Mouse (Mus musculus): Measurements from ENCODE around the gene Klc4.
A peak's percentile ranks its signal among the peaks of the same experiment; 100 is the strongest.

Klc4 gene

DNA sequence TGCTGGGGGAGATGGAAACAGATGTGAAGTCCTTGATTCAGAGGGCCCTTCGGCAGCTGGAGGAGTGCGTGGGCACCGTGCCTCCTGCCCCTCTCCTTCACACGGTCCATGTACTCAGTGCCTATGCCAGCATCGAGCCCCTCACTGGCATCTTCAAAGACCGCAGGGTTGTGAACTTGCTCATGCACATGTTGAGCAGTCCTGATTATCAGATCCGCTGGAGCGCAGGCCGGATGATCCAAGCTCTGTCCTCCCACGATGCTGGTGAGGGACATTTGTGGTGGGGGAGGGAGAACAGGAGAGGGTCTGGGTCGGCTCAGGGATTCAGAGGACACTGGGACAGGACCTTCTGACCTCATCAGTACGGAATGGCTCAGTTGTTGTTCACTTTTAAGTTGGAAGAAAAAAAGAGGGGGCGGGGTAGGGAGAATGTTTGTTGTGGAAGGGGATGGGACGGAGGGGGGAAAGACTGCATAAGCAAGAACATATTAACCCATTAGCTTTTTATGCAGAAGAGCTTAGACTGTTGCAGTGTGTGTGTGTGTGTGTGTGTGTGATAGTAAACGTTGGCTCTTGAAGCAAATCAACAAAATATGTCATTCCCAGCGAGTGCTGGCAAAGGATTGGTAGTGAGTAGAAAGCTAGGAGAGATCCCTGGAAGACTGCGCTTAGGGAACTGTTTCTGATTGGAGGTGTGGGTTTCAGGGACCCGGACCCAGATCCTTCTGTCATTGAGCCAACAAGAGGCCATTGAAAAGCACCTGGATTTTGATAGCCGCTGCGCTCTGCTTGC lies 6.1 kb upstream of the Klc4 start:
- no peak for DNase-seq (ENCODE audit: low read depth)

DNA sequence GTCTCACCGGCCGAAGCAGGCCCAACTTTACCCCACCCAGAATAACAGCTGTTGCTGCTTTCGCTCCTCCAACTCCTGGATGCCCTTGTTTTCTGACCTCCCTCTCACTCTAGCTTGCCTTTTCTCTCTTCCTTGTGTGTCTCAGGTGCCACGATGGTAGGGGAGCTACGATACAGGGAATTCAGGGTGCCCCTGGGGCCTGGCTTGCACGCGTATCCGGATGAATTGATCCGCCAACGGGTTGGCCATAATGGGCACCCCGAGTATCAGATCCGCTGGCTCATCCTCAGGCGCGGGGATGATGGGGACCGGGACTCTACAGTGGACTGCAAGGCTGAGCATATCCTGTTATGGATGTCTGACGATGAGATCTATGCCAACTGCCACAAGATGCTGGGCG lies 5.5 kb upstream of the Klc4 start:
- no peak for DNase-seq (ENCODE audit: low read depth)

DNA sequence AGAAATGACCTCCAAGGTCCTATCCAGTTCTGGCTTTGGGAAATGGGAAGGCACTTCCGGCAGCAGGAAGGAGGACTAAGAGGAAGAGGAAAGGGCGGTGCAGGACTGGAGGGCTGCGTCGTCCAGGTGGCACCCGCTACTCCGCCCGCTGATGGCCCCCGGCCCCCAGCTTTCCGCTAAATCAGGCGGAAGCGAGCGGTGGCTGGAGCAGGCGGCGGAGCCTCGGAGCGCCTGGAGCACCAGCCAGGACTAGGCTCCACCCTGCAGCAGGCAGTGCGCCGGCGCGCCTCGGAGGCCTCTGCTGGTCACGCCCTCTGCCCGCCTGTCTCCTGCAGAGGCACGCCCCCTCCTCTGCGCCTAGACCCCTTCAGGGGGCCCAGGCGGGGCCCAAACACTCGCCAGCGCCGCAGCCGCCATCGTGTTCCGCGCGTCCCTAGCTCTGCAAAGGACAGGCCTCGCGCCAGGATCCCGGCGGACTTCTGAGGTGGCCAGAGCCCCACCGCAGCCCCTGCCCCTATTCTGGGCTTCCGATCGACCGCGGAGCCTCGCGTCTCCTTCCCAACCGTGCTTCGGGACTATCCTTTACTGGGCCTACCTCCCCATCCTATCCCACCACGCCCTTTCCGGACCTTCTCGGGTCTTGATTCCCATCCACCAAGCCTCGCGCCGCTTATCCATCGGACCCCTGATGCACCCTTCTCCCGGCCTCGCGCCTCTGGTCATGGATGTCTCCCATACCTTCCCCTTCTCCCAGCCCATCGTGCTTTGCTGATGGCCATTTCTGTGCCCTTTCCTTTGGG lies 4.6 kb upstream of the Klc4 start, which contains the start of gene Cul7:
Gene Cul7 (plus strand): TSS at position 106 of the 800 bp plus-strand sequence.
- DNase-seq (ENCODE audit: low read depth), result peak; percentile 87

DNA sequence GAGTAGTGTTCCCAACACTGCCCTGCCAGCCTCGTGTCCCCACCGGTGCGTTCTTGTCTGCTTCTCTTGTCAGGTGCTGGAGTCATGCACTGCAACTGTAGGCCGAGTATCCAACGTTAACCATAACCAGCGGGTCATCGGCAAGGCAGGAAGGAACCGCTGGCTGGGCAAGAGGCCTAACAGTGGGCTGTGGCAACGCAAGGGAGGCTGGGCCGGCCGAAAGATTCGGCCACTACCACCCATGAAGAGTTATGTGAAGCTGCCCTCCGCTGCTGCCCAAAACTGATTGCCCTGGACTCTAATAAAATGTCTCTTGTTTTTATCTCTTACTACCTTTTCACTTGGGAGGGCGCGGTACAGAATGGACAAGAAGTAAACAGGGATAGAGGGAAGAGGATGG lies 4.0 kb upstream of the Klc4 start:
- DNase-seq (ENCODE audit: low read depth), result no peak

DNA sequence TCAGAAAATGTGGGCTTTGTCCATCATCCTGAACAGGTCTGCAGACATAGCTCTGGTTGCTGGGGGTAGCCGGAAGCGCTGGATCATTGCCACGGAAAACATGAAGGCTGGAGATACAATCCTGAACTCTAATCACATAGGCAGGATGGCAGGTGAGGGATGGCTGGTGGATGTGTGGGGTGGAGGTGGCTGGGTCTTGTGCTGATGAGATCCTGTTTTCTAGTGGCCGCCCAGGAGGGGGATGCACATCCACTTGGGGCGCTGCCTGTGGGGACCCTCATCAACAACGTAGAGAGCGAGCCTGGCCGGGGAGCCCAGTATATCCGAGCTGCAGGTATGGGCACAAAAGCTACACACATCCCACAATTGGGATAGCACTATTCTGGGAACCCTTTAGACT lies 2.6 kb upstream of the Klc4 start:
- no peak for DNase-seq (ENCODE audit: low read depth)

DNA sequence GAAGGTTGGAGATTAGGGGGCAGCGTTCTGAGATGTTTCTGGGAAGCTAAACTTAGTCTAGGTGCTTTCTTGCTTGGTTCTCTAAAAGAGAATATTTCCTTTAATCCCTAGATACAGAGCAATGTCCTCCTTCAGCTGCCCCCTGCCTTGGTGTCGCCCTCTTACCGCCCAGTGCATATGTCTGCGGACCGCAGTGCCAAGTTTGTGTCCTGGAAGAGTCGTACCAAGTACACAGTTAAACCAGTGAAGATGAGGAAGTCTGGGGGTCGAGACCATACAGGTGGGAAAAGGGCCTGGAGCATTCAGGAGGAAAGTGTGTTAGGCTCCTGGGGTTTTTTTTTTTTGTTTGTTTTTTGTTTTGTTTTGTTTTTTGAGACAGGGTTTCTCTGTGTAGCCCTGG lies 1.5 kb upstream of the Klc4 start:
- no peak for DNase-seq (ENCODE audit: low read depth)

DNA sequence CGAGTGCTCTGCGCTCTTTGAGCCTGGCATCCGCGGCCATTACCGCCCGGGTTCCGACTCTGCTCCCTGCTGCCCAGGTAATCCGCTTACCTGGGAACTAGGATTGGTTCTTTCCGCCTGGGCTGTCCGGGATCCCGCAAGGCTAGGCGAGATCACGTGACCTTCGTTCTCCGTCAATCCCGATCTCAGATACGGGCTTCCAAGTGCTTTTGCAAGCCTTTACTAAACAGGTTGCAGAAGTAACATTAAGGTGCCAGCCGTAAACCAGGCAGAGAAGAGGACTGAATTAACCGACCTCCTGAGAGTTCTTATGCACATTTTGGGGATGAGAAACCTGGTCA lies 470 bp upstream of the Klc4 start:
- no peak for DNase-seq (ENCODE audit: low read depth)

DNA sequence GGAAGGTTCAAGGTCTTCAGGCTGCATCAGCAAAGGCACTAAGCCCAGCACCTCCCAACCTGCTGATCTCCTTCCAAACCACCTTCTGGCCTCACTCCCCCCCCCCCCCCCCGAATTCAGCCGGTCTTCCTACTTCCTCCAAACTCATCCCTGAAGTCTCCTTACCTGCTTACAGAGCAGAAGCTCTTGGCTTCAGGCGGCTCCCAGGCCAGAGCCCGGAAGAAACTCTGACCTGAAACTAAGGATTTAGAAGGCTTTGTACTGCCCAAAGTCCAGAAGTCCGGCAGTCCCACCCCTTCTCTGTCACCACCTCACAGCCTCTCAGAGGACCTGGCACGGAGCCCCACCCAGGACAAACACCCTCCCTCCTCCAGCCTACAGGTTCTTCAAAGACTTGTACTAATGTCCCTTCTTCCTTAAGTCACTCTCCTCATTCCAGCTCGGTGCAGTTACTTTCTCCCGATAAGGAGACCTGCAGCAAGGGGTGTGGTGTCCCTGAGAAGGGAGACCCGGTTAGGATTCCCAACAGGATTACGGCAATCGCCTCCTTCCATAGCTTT lies 826 bp downstream of the Klc4 start:
- no peak for DNase-seq (ENCODE audit: low read depth)

DNA sequence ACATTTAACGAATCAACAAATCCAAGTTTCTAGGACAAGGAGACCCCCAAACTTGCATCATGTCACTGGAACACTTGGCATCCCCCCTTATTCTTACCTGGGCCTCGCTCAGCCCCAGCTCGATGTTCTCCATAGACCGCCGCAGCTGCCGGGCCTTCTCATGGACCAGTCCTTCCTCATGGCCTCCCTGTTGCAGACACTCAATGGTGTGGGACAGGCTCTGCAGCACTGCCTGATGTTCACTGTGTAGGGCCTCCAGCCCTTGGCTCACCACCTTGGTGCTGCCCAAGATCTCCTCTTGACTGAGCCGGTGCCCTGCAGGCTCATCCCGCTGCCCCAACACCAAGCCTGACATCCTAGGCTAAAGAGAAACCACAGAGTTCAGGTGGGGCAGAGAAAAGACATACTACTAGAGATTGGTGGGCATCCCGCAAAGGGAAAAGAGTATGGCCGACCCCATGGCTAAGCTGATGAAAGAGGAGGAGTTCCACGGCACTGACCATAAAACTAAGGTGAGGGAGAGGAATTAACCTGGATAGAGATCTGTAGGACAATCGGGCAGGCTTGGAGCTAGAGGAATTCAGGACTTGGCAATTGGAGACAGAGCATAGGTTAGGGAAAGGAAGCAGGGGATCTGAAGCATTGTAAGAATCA lies 1.5 kb downstream of the Klc4 start:
- no peak for DNase-seq (ENCODE audit: low read depth)

DNA sequence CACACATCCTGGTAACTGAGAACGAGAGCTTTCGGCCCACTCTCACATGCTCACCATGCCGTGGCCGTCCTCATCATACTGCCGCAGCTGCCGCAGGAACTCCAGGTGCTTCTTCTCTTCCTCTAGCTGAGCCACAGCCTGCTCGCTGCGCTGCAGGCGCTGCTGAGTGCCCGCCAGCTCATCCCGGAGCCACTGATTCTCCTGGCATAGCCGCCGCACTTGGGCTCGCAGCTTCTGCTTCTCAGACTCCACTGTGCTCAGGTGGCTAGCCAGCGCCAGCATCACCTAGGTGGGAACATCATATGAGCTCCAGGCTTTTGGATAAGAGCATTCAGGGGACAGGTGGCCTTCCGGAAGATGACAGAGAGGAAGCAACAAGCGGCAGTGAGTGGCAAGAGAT lies 3.8 kb downstream of the Klc4 start:
- DNase-seq (ENCODE audit: low read depth), result no peak

DNA sequence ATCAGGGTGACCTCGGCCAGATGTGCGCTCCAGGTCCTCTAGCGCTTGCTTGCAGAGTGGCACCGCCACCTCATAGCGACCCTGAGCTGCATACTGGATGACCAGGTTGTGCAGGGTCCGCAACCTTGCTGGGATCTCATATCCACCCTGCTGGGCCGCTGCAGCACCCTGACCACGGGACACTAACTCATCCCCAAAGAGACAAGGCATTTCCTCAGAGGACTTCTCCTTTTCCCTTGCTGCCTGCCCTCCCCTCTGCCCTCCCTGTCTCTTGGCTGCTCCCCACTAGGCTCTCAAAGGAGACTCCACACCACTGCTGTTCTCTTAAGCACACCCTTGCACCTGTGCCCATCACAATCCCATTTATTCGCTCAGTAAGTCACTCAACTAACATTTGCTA lies 5.9 kb downstream of the Klc4 start:
- DNase-seq (ENCODE audit: low read depth), result no peak

DNA sequence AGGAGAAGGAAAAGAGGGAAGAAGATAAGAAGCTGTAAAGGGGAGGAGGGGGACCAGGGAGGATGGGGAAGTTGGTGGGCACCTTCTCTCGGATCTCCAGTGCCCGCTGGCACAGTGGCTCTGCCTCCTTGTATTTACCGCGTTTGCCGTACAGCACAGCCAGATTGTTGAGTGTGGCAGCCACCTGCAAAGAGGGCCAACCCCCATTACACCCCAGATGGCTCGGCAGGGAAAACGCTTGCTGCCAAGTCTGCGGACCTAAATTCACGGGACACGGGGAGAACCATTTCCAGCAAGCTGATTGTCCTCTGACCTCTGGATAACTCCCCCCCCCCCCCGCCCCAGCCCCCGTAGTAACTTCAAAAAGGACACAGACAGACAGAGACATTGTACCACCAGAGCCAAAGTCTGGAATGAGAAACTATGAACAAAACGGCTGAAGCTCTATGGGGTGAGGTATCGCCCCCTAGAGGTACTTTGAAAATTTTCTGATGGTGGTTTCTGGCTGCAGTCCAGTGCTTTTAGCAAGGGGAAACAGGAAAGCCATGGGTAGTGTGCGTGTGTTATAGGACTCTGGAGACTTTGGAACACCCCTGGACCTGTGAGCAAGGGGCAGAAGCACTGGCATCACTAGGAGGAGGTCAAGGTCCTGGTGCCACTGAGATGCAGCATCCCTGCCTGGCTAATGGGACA lies 8.8 kb downstream of the Klc4 start:
- peak; percentile 80 for DNase-seq (ENCODE audit: low read depth)

DNA sequence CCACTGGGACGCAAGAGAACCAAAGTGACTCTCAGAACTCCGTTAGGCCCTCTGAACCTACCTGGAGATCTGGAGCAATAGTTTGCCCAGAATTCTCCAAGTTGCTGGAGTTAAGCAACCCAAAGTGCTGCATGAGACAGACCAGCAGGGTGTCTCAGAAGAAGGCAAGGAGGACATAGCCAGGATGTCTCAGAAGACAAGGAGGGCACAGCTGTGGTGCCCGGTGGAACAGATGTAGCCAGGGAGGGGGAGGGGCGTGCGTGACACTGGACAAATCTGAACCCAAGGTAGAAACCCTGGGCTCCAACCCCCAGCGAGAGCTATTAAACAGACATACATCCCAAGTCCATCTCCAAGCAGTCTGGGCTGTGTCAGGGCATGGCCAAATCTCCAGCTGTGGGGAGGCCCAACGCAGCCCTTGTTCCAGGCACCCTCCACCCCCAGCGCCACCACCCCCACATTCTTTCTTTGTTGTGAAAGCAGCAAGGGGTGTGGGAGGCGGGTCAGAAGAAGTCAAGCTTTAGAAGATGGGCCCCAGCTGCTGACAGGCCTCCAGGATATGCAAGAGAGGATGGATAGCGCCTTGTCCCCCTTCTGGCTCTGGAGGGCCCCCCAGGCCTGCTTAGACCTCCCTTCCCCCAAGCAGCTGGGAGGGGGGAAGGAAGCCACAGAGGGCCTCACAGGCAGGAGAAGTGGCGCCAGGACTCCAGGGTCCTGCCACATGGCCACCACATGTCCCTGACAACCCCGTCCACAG lies 16.0 kb downstream of the Klc4 start:
- DNase-seq (ENCODE audit: low read depth), result no peak

DNA sequence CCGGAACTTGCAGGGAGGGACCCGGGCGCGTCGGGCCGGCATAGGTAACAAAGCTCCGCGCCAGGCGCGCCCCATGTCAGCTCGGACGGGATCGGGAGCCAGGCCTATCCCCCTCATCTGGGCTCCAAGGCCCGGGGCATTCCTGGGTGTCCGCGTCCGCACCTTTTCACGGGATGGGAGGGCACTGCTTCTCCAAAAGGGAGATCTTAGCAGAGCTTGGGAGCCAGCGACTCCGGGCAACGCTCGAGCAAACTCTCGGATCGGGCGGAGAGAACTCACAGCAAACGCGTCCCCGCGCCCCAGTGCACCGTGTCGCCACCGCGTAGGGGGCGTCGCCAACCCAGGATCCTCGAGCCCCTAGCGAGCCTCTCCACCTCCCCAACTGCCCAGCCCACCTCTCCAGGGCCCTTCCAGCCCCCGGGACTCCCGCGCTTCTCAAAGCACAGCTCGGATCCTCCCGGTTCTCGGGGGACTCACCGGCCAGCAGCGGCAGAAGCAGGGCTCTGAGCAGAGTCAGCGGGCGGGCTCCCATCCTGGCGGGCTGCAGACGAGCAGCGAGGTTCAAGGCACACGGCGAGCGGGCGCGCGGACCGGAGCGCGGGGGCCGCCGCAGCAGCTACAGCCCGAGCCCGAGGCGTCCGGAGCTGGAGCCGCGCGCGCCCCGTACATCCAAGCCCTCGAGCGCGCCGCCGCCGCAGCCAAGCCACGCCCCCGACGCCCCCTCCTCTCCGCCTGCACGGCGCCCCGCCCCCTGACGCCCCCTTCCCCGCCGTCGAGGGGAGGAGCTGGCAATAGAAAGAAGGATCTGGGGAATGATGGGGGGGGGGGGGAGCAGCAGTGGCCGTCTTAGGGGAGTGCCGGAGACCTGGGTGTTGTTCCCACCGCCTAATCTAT lies 16.8 kb downstream of the Klc4 start, which contains the start of gene Ptk7:
Gene Ptk7 (minus strand): TSS at position 714 of the 894 bp plus-strand sequence.
- DNase-seq (ENCODE audit: low read depth), result no peak

DNA sequence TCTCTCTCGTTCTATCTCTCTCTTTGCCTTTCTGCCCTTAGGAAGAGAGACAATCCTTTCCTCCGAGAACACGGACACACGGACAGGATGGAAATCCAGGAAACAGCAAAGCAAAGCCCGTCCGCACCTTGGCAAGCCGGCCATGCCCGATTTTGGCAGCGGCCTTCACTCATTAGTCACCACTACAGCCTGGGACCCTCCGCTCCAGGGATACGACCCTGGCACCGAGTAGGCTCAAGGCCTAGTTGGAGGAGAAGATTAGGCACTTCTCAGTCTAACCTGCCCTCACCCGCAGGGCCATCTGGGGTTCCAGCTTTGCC lies 17.4 kb downstream of the Klc4 start:
- no peak for DNase-seq (ENCODE audit: low read depth)

DNA sequence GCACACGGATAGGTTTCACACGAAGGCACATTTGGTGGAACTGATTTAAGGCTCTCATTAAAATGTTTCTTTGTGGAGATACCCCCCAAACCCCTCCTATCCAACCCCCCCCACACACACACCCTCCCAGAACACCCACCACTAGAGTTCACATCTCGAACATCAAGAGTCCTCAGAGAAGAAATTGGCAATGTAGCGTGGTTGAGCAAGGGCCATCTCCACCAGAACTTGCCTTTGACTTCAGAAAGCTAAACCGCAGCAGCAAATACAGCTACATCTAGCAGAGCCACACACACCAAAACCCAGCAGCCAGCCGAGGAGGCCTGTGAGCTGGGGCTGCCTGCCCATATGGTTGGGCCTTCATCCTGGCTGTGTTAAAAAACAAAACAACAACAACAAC lies 18.4 kb downstream of the Klc4 start:
- DNase-seq (ENCODE audit: low read depth), result no peak

DNA sequence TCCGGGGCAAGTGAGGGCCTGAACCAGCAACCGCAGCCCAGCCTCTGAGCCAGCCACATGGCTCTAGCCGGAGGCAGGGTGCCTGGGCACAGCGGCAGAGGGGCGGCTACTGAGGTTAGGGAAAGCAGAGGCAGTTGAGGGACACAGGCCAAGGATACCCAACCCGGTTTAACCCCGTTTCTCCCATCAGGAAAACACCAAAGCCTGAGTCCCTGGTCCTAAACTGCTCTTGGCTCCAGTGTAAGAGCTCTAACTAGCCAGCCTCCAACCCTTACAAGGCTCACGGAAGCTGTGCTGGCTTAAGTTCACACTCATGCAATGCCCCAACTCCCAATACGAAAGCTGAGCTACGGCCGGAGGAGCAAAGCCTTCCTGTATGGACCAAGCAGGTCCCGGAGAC lies 21.2 kb downstream of the Klc4 start:
- DNase-seq (ENCODE audit: low read depth), result no peak

DNA sequence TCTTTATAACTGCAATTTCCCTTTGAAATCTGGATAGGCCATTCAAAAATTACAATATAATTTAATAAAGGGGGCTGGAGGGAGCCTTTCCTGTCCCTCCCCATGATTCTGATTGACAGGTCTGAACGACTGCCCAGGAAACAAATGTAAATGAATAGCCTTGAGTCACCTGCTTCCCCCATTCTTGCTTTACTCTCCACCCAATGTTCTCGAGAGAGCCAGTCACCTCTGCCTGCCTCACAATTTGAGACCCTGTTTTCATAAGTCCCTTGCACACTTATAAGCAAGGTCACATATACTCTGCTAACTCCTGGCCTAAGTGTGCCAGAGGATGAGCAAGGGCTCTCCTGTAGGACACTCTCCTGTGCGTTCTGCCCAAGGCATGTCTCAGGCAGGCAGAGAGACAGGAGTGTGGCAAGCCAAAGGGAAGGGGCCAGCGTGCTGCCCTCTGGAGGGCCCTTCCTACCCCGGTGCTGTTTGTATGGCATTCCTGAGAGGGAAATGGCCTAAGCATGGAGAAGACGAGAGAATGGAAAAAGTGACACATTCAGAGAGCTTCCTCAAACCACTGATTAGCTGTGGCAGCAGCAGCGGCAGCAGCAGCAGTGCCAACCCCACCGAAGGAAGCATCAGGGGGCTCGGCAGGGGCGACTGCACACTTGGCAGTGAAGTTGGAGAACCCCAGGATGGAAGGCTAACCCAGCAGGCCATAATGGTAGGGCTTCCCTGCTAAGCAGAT lies 21.8 kb downstream of the Klc4 start:
- DNase-seq (ENCODE audit: low read depth), result no peak

DNA sequence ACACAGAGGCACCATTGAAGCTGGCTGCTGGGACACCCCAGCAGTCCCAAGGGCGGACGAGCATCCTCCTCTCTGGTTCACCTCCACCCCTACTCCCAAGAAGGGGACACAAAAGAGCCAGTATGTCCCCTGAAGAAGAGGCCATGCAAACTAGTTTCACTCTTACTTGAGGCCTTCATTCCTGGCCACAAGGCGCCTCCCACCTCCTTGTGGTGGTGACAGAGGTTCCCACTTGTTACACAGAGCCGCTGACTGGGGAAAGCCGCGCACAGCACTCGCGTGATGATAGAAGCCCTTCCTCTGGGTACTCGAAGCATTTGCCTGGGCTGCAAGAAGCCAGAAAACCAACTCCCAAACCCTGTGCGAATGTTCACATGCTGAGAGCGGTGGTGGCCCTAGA lies 23.6 kb downstream of the Klc4 start:
- DNase-seq (ENCODE audit: low read depth), result no peak

DNA sequence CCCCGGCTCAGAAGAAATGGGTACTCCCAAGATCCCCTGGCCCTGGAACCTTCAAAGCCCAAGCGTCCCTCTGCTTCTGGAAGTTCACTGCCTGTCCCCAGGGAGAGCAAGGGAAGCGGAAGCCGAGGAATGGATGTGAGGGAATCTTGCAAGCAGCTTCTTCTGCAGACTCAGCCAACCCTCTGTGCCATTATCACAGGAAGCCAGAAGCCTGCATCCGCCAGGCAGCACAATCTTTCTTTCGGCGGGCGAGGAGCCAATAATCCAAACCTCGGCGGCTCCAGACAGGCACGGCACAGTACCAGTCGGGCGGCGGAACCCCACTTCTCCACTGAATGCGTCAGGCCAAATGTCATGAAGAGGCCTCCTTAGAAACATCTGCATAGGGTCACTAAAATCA lies 24.5 kb downstream of the Klc4 start:
- no peak for DNase-seq (ENCODE audit: low read depth)
